Mouse (Mus musculus) heart, adult 9 months (tissue): Measurements from ENCODE around the gene Fastk.
"Not testable (repeated sequence)": the region's sequence is repeated elsewhere in the genome, so short reads cannot be mapped to it uniquely, and the experiment has no call there.

ENCODE experiments used
- DNase-seq, 2 experiments: peaks; one replicate each; pipeline ENCODE4 v3.0.0; 2022; ENCODE audit warnings: low spot score in 2 of 2

Gene Fastk

GRCm38 (mm10) chr5:24424004-24424781, 20.9 kb downstream of the Fastk start:
- DNase-seq = no peak

GRCm38 (mm10) chr5:24423129-24424003, 21.7 kb downstream of the Fastk start, which contains the start of the genes Cdk5 and Slc4a2:
Gene Cdk5 (minus strand): TSS chr5:24423530.
Gene Slc4a2 (plus strand): TSS chr5:24423837.
- peak; percentile 99 to 100 for DNase-seq

GRCm38 (mm10) chr5:24420381-24420780, 24.7 kb downstream of the Fastk start:
- DNase-seq = no peak

GRCm38 (mm10) chr5:24417587-24417986, 27.5 kb downstream of the Fastk start:
- no peak for DNase-seq

- peak; percentile 62 to 71 for DNase-seq
Measured at GRCm38 (mm10) chr5:24416222-24416736, 28.8 kb downstream of the Fastk start.

- DNase-seq = no peak
Measured at GRCm38 (mm10) chr5:24413938-24414337, 31.1 kb downstream of the Fastk start.

GRCm38 (mm10) chr5:24413042-24413693, 31.9 kb downstream of the Fastk start, which contains the start of gene Asic3:
Gene Asic3 (plus strand): TSS chr5:24413392.
- no peak for DNase-seq

- DNase-seq = no peak
Measured at GRCm38 (mm10) chr5:24412063-24412462, 33.0 kb downstream of the Fastk start.

- DNase-seq = no peak
Measured at GRCm38 (mm10) chr5:24409466-24409865, 35.6 kb downstream of the Fastk start.

- no peak for DNase-seq
Measured at GRCm38 (mm10) chr5:24408651-24409050, 36.4 kb downstream of the Fastk start.

- DNase-seq = no peak
Measured at GRCm38 (mm10) chr5:24405389-24405876, 39.7 kb downstream of the Fastk start.

GRCm38 (mm10) chr5:24404594-24405360, 40.3 kb downstream of the Fastk start:
- DNase-seq = no peak

- DNase-seq = no peak
Measured at GRCm38 (mm10) chr5:24401969-24402368, 43.1 kb downstream of the Fastk start.

- DNase-seq = no peak
Measured at GRCm38 (mm10) chr5:24400911-24401605, 44.0 kb downstream of the Fastk start.

- DNase-seq = no peak
Measured at GRCm38 (mm10) chr5:24400362-24400761, 44.7 kb downstream of the Fastk start.

GRCm38 (mm10) chr5:24399686-24400085, 45.4 kb downstream of the Fastk start:
- no peak for DNase-seq

GRCm38 (mm10) chr5:24396254-24396653, 48.8 kb downstream of the Fastk start:
- DNase-seq = not testable (repeated sequence)

- DNase-seq = peak; percentile 98 to 99
Measured at GRCm38 (mm10) chr5:24394165-24394894, 50.8 kb downstream of the Fastk start.

GRCm38 (mm10) chr5:24393392-24393997, 51.6 kb downstream of the Fastk start, which contains the start of gene Abcb8:
Gene Abcb8 (plus strand): TSS chr5:24393663.
- peak; percentile 79 to 86 for DNase-seq
